Mouse (Mus musculus): ENCODE measurements around the gene Oser1. TPM values are rescaled to one million over a fixed set of nuclear protein-coding genes. Genes with fewer than 3 reads are reported as not detected.

Gene Oser1
- polyA plus RNA-seq, 1 experiment from 2014 or later: 74.9 TPM

GRCm38 (mm10) chr2:163467585-163467984, 43.1 kb upstream of the Oser1 start:
- H3K27me3 ChIP-seq (ENCODE audit: insufficient read depth, low read length): no peaks in the 10 kb centered on the region
- no peak for TF ChIP-seq CTCF (IDR thresholded peaks at IDR 0.05; ENCODE audit: low read depth)

GRCm38 (mm10) chr2:163466771-163467170, 42.3 kb upstream of the Oser1 start:
- WGBS: 76% methylated on average over 8 of the region's 8 CpGs
- no peak; the same call in 1 of the 2 replicates for ATAC-seq (replicated peaks; ENCODE audit: low FRiP score, low read depth)

More at GRCm38 (mm10) chr2:163467585-163467984, 43.1 kb upstream of the Oser1 start:
- 90% methylated on average over 6 of the region's 6 CpGs for WGBS
- Histone ChIP-seq H3K4me1 (replicated peaks; ENCODE audit: insufficient read depth, low read length) (peaks cover 8% of the 10 kb centered on the region; the same call in 1 of the 2 replicates), H3K27ac (no peak overlapping the region), H3K9ac (ENCODE audit: low read depth, low read length) (no peak overlapping the region), H3K9me3 (replicated peaks; ENCODE audit: low read length) (no peaks in the 10 kb centered on the region), H3K4me3 (replicated peaks; ENCODE audit: low read depth, low read length) (no peak overlapping the region), H3K4me2 (ENCODE audit: low read length) (no peak overlapping the region), H3K36me3 (ENCODE audit: insufficient read depth, low read length) (peaks cover 11% of the 10 kb centered on the region; the same call in 1 of the 2 replicates)
- no peak for ATAC-seq (replicated peaks; ENCODE audit: low FRiP score, low read depth)
- no peak for DNase-seq (ENCODE audit: low spot score)

GRCm38 (mm10) chr2:163464562-163464961, 40.1 kb upstream of the Oser1 start:
- no peaks in the 10 kb centered on the region for H3K4me1 ChIP-seq (replicated peaks; ENCODE audit: insufficient read depth, low read length)
- H3K9ac ChIP-seq (ENCODE audit: low read depth, low read length): no peak overlapping the region
- no peak for TF ChIP-seq CTCF (IDR thresholded peaks at IDR 0.05; ENCODE audit: low read depth)
- no peak overlapping the region for H3K4me3 ChIP-seq (replicated peaks; ENCODE audit: low read depth, low read length)
- peaks cover 11% of the 10 kb centered on the region; the same call in 1 of the 2 replicates for H3K36me3 ChIP-seq (ENCODE audit: insufficient read depth, low read length)
- DNase-seq (ENCODE audit: low spot score) (no peak), ATAC-seq (replicated peaks; ENCODE audit: low FRiP score, low read depth) (no peak)
- no peak overlapping the region for H3K4me2 ChIP-seq (ENCODE audit: low read length)
- H3K27me3 ChIP-seq (ENCODE audit: insufficient read depth, low read length): no peaks in the 10 kb centered on the region
- WGBS: 60% methylated on average over 6 of the region's 6 CpGs
- H3K9me3 ChIP-seq (replicated peaks; ENCODE audit: low read length): no peaks in the 10 kb centered on the region
- H3K27ac ChIP-seq: no peak overlapping the region

More at GRCm38 (mm10) chr2:163466771-163467170, 42.3 kb upstream of the Oser1 start:
- H3K4me3 ChIP-seq (replicated peaks; ENCODE audit: low read depth, low read length): no peak overlapping the region
- no peak for TF ChIP-seq CTCF (IDR thresholded peaks at IDR 0.05; ENCODE audit: low read depth)
- peaks cover 8% of the 10 kb centered on the region; the same call in 1 of the 2 replicates for H3K4me1 ChIP-seq (replicated peaks; ENCODE audit: insufficient read depth, low read length)
- H3K9ac ChIP-seq (ENCODE audit: low read depth, low read length): no peak overlapping the region
- peaks cover 11% of the 10 kb centered on the region; the same call in 1 of the 2 replicates for H3K36me3 ChIP-seq (ENCODE audit: insufficient read depth, low read length)
- no peaks in the 10 kb centered on the region for H3K27me3 ChIP-seq (ENCODE audit: insufficient read depth, low read length)
- no peak overlapping the region for H3K4me2 ChIP-seq (ENCODE audit: low read length)
- no peak for DNase-seq (ENCODE audit: low spot score)
- H3K9me3 ChIP-seq (replicated peaks; ENCODE audit: low read length): no peaks in the 10 kb centered on the region
- H3K27ac ChIP-seq: no peak overlapping the region

GRCm38 (mm10) chr2:163463998-163464397, 39.5 kb upstream of the Oser1 start:
- Histone ChIP-seq H3K4me1 (replicated peaks; ENCODE audit: insufficient read depth, low read length) (no peaks in the 10 kb centered on the region), H3K27ac (no peak overlapping the region), H3K36me3 (ENCODE audit: insufficient read depth, low read length) (peaks cover 6% of the 10 kb centered on the region; the same call in 1 of the 2 replicates), H3K9me3 (replicated peaks; ENCODE audit: low read length) (no peaks in the 10 kb centered on the region), H3K4me3 (replicated peaks; ENCODE audit: low read depth, low read length) (no peak overlapping the region), H3K27me3 (ENCODE audit: insufficient read depth, low read length) (no peaks in the 10 kb centered on the region), H3K4me2 (ENCODE audit: low read length) (no peak overlapping the region), H3K9ac (ENCODE audit: low read depth, low read length) (no peak overlapping the region)
- no peak for TF ChIP-seq CTCF (IDR thresholded peaks at IDR 0.05; ENCODE audit: low read depth)
- 63% methylated on average over 4 of the region's 4 CpGs for WGBS
- ATAC-seq (replicated peaks; ENCODE audit: low FRiP score, low read depth): no peak
- no peak for DNase-seq (ENCODE audit: low spot score)

GRCm38 (mm10) chr2:163463251-163463769, 38.8 kb upstream of the Oser1 start:
- H3K4me2 ChIP-seq (ENCODE audit: low read length): no peak overlapping the region
- no peak for TF ChIP-seq CTCF (IDR thresholded peaks at IDR 0.05; ENCODE audit: low read depth)
- H3K9me3 ChIP-seq (replicated peaks; ENCODE audit: low read length): no peaks in the 10 kb centered on the region
- no peak overlapping the region for H3K27ac ChIP-seq
- ATAC-seq (replicated peaks; ENCODE audit: low FRiP score, low read depth): no peak
- H3K36me3 ChIP-seq (ENCODE audit: insufficient read depth, low read length): 0 out of 2 replicates have a peak, but pooled peaks cover 4% of the 10 kb centered on the region
- H3K9ac ChIP-seq (ENCODE audit: low read depth, low read length): no peak overlapping the region
- no peaks in the 10 kb centered on the region for H3K4me1 ChIP-seq (replicated peaks; ENCODE audit: insufficient read depth, low read length)
- no peaks in the 10 kb centered on the region for H3K27me3 ChIP-seq (ENCODE audit: insufficient read depth, low read length)
- no peak overlapping the region for H3K4me3 ChIP-seq (replicated peaks; ENCODE audit: low read depth, low read length)
- no peak for DNase-seq (ENCODE audit: low spot score)
- 57% methylated on average over 10 of the region's 10 CpGs for WGBS

DNA sequence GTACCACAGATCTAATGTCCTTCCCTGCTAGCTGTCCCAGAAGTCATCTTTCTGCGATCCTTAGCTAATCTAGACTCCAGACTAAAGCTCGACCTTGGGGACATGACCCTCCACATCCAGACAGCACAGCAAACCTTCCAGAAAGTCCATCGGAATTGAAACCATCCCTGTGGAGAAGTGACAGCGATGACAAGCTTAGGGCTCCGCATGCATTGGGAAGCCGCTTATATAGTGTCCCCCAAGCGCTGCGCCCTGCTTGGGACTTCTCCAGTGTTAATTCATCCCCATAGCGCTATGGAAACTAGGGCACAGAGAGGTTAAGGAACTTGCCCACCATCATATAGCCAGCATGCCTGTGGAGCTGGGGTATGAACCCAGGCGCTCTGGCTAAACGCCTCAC, 38.3 kb upstream of the Oser1 start:
- WGBS: 79% methylated on average over 11 of the region's 11 CpGs
- H3K4me3 ChIP-seq (replicated peaks; ENCODE audit: low read depth, low read length): no peak overlapping the region
- ATAC-seq (replicated peaks; ENCODE audit: low FRiP score, low read depth) (no peak), DNase-seq (ENCODE audit: low spot score) (no peak)
- TF ChIP-seq CTCF (IDR thresholded peaks at IDR 0.05; ENCODE audit: low read depth): no peak
- H3K4me1 ChIP-seq (replicated peaks; ENCODE audit: insufficient read depth, low read length): no peaks in the 10 kb centered on the region
- H3K9ac ChIP-seq (ENCODE audit: low read depth, low read length): no peak overlapping the region
- no peaks in the 10 kb centered on the region for H3K27me3 ChIP-seq (ENCODE audit: insufficient read depth, low read length)
- H3K4me2 ChIP-seq (ENCODE audit: low read length): no peak overlapping the region
- no peaks in the 10 kb centered on the region for H3K9me3 ChIP-seq (replicated peaks; ENCODE audit: low read length)
- H3K27ac ChIP-seq: no peak overlapping the region
- 0 out of 2 replicates have a peak, but pooled peaks cover 3% of the 10 kb centered on the region for H3K36me3 ChIP-seq (ENCODE audit: insufficient read depth, low read length)

Data from kidney, postnatal 0 days (tissue).